Mouse (Mus musculus) lung, embryonic 16.5 days (tissue): ENCODE results near the gene Plekhb2. TPM values are rescaled to one million over a fixed set of nuclear protein-coding genes. Genes with fewer than 3 reads are reported as not detected.

Experiments used
- ATAC-seq: fragments of 200-750 bp; cut with Nextera tagmentation; 2 replicates; pipeline ENCODE4 v1.8.0; 2017; ENCODE audit warnings: low read depth, mild to moderate bottlenecking, moderate library complexity
- H3K27ac ChIP-seq: fragments of 300-500 bp; sonication (generic); 2 replicates; pipeline ENCODE4 v1.5.1; 2014; ENCODE audit warnings: mild to moderate bottlenecking, control low read depth, low read length
- H3K27me3 ChIP-seq: fragments of 300-500 bp; sonication (generic); 2 replicates; pipeline ENCODE4 v1.6.1; 2014; ENCODE audit warnings: low read depth, low read length, mixed read lengths; ENCODE audit not compliant: control insufficient read depth, insufficient read depth
- H3K36me3 ChIP-seq: fragments of 300-500 bp; sonication (generic); 2 replicates; pipeline ENCODE4 v1.6.1; 2014; ENCODE audit warnings: low read length; ENCODE audit not compliant: control insufficient read depth, insufficient read depth
- H3K4me1 ChIP-seq: fragments of 300-500 bp; sonication (generic); replicated peaks from 2 replicates; pipeline ENCODE4 v1.6.1; 2014; ENCODE audit warnings: low read length, mixed read lengths; ENCODE audit not compliant: control insufficient read depth, insufficient read depth
- H3K4me2 ChIP-seq: fragments of 300-500 bp; sonication (generic); 2 replicates; pipeline ENCODE4 v1.6.1; 2014; ENCODE audit warnings: low read depth, low read length, control low read depth
- H3K4me3 ChIP-seq: fragments of 300-500 bp; sonication (generic); 2 replicates; pipeline ENCODE4 v1.5.1; 2014; ENCODE audit warnings: mild to moderate bottlenecking, low read length, control low read depth
- H3K9ac ChIP-seq: fragments of 300-500 bp; sonication (generic); 2 replicates; pipeline ENCODE4 v1.6.1; 2014; ENCODE audit warnings: low read length, control low read depth
- H3K9me3 ChIP-seq: fragments of 300-500 bp; sonication (generic); 2 replicates; pipeline ENCODE4 v1.6.1; 2016; ENCODE audit warnings: low read length; ENCODE audit not compliant: control insufficient read depth
- WGBS: fragments of 180-500 bp; shearing (Covaris S2); extraction: QIAGEN DNeasy Blood & Tissue Kit; methylation state at CpG from one replicate; pipeline ENCODE4 v1.1.7; 2014; 5-methylcytosine and 5-hydroxymethylcytosine counted together
- polyA plus RNA-seq: library from polyadenylated mRNA; unstranded; fragments of >200 nt; fragmentation: Nextera tagmentation; extraction: Ambion mirVana; gene quantifications from 2 replicates; pipeline ENCODE4 v1.2.1, GENCODE M21; 2015

Plekhb2 gene
- polyA plus RNA-seq, 1 experiment from 2014 or later, result 35.7 TPM

- H3K4me3 ChIP-seq, result no peak overlapping the region
- H3K4me1 ChIP-seq, result no peaks in the 10 kb centered on the region
- no peak overlapping the region for H3K4me2 ChIP-seq
- WGBS, result 71% methylated on average over 7 of the region's 7 CpGs
- H3K27ac ChIP-seq, result no peak overlapping the region
- no peaks in the 10 kb centered on the region for H3K27me3 ChIP-seq
- H3K9ac ChIP-seq, result no peak overlapping the region
- H3K36me3 ChIP-seq, result peaks cover 24% of the 10 kb centered on the region
- H3K9me3 ChIP-seq, result no peaks in the 10 kb centered on the region
- no peak for ATAC-seq
Measured at GRCm38 (mm10) chr1:34827900-34828299, 21.9 kb upstream of the Plekhb2 start.

GRCm38 (mm10) chr1:34828528-34829294 lies 21.1 kb upstream of the Plekhb2 start:
- ATAC-seq, result no peak
- Histone ChIP-seq H3K9me3 (no peaks in the 10 kb centered on the region), H3K27me3 (no peaks in the 10 kb centered on the region), H3K27ac (no peak overlapping the region), H3K4me1 (no peaks in the 10 kb centered on the region), H3K9ac (no peak overlapping the region), H3K4me3 (no peak overlapping the region), H3K36me3 (peaks cover 22% of the 10 kb centered on the region), H3K4me2 (no peak overlapping the region)
- 88% methylated on average over 5 of the region's 5 CpGs for WGBS

- H3K36me3 ChIP-seq, result peaks cover 20% of the 10 kb centered on the region
- no peaks in the 10 kb centered on the region for H3K9me3 ChIP-seq
- H3K4me3 ChIP-seq, result no peak overlapping the region
- no peaks in the 10 kb centered on the region for H3K27me3 ChIP-seq
- 66% methylated on average over 2 of the region's 2 CpGs for WGBS
- H3K4me1 ChIP-seq, result peaks cover 7% of the 10 kb centered on the region; the same call in 1 of the 2 replicates
- no peak overlapping the region for H3K27ac ChIP-seq
- H3K9ac ChIP-seq, result no peak overlapping the region
- no peak for ATAC-seq
- H3K4me2 ChIP-seq, result no peak overlapping the region
Measured at GRCm38 (mm10) chr1:34830934-34831333, 18.8 kb upstream of the Plekhb2 start.

- peaks cover 23% of the 10 kb centered on the region for H3K36me3 ChIP-seq
- no peak for ATAC-seq
Measured at GRCm38 (mm10) chr1:34831381-34831780, 18.4 kb upstream of the Plekhb2 start.

GRCm38 (mm10) chr1:34834904-34835303 lies 14.9 kb upstream of the Plekhb2 start:
- no peak overlapping the region for H3K4me3 ChIP-seq
- H3K9ac ChIP-seq, result no peak overlapping the region
- H3K4me1 ChIP-seq, result peaks cover 10% of the 10 kb centered on the region
- no peak overlapping the region for H3K4me2 ChIP-seq
- H3K27ac ChIP-seq, result no peak overlapping the region
- peaks cover 9% of the 10 kb centered on the region; the same call in 1 of the 2 replicates for H3K36me3 ChIP-seq
- H3K9me3 ChIP-seq, result no peaks in the 10 kb centered on the region
- 59% methylated on average over 2 of the region's 2 CpGs for WGBS
- no peaks in the 10 kb centered on the region for H3K27me3 ChIP-seq
- ATAC-seq, result peak; percentile 47; the same call in 1 of the 2 replicates

More at GRCm38 (mm10) chr1:34831381-34831780, 18.4 kb upstream of the Plekhb2 start:
- Histone ChIP-seq H3K4me2 (no peak overlapping the region), H3K9me3 (no peaks in the 10 kb centered on the region), H3K4me3 (no peak overlapping the region), H3K27me3 (no peaks in the 10 kb centered on the region), H3K27ac (no peak overlapping the region), H3K4me1 (peaks cover 7% of the 10 kb centered on the region; the same call in 1 of the 2 replicates), H3K9ac (no peak overlapping the region)
- 36% methylated on average over 1 of the region's 1 CpGs for WGBS

GRCm38 (mm10) chr1:34837951-34838689 lies 11.7 kb upstream of the Plekhb2 start:
- Histone ChIP-seq H3K9ac (no peak overlapping the region), H3K27ac (no peak overlapping the region), H3K4me2 (no peak overlapping the region), H3K4me1 (peaks cover 25% of the 10 kb centered on the region), H3K4me3 (no peak overlapping the region), H3K27me3 (no peaks in the 10 kb centered on the region), H3K9me3 (no peaks in the 10 kb centered on the region), H3K36me3 (peaks cover 9% of the 10 kb centered on the region; the same call in 1 of the 2 replicates)
- WGBS, result 59% methylated on average over 6 of the region's 6 CpGs
- ATAC-seq, result no peak

GRCm38 (mm10) chr1:34839241-34839640 lies 10.5 kb upstream of the Plekhb2 start:
- no peak overlapping the region for H3K9ac ChIP-seq
- no peak for ATAC-seq
- 40% methylated on average over 12 of the region's 12 CpGs for WGBS
- H3K36me3 ChIP-seq, result peaks cover 5% of the 10 kb centered on the region; the same call in 1 of the 2 replicates
- H3K9me3 ChIP-seq, result no peaks in the 10 kb centered on the region
- no peak overlapping the region for H3K4me2 ChIP-seq
- H3K27me3 ChIP-seq, result no peaks in the 10 kb centered on the region
- no peak overlapping the region for H3K27ac ChIP-seq
- H3K4me1 ChIP-seq, result peaks cover 30% of the 10 kb centered on the region
- no peak overlapping the region for H3K4me3 ChIP-seq

- Histone ChIP-seq H3K27me3 (no peaks in the 10 kb centered on the region), H3K4me1 (peaks cover 23% of the 10 kb centered on the region), H3K9ac (peak overlapping the region; percentile 94), H3K27ac (peak overlapping the region; percentile 96), H3K36me3 (no peaks in the 10 kb centered on the region), H3K4me2 (peak overlapping the region; percentile 92), H3K4me3 (peak overlapping the region; percentile 80), H3K9me3 (no peaks in the 10 kb centered on the region)
- no peak for ATAC-seq
- under 1% methylated on average over 12 of the region's 12 CpGs for WGBS
Measured at GRCm38 (mm10) chr1:34841709-34842388, 7.9 kb upstream of the Plekhb2 start.

GRCm38 (mm10) chr1:34842389-34842861 lies 7.4 kb upstream of the Plekhb2 start:
- no peaks in the 10 kb centered on the region for H3K27me3 ChIP-seq
- peak overlapping the region; percentile 92 for H3K4me2 ChIP-seq
- ATAC-seq, result peak; percentile 92
- under 1% methylated on average over 31 of the region's 51 CpGs for WGBS
- H3K36me3 ChIP-seq, result no peaks in the 10 kb centered on the region
- peak overlapping the region; percentile 96 for H3K27ac ChIP-seq
- H3K9me3 ChIP-seq, result no peaks in the 10 kb centered on the region
- H3K9ac ChIP-seq, result peak overlapping the region; percentile 94
- H3K4me1 ChIP-seq, result peaks cover 23% of the 10 kb centered on the region
- H3K4me3 ChIP-seq, result peak overlapping the region; percentile 80
